Mouse (Mus musculus) fibroblast of lung, adult 2 months (primary cell): ENCODE results near the gene Gna12.

Experiments
- DNase-seq: peaks from one replicate; pipeline ENCODE4 v3.0.0-alpha.2; 2011; ENCODE audit warnings: low read depth

Gna12 gene

DNA sequence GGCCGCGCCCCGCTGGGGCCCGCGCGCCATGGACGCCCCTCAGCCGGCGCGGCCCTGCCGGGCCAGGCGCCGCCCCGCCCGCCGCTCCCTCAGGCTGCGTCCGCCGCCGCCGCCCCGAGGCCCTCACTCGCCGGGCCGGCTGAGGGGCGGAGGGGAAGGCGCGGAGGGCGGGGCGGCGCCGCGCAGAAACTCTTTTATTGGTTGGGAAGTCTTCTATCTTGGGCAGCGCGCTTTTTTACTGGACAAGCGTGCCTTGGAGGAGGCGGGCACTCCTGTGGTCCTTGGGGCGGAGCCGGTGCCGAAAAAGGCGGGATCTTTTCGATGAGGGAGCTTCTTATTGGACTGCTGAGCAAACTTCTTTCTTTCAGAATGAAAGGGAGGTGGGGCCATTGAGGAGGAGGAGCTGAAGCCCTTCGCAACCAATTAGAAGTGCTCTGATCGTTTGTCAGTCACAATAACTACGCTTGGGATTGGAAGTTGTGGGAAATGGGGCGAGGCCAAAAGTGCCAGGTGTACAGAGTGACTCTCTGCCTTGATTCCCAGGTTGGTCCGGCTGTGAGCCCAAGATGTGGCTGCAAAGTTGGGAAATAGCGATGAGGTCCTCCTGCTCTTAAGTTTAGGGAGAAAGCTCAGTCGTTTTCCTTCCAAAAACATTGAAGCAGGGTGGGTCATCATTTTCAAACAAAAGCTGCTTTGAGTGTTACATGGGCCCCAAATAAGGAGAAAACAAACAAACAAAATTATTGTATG is at the start of gene Gna12:
Gna12 (minus strand) TSS at position 118 of the 750 bp plus-strand sequence.
- DNase-seq: peak; percentile 100

DNA sequence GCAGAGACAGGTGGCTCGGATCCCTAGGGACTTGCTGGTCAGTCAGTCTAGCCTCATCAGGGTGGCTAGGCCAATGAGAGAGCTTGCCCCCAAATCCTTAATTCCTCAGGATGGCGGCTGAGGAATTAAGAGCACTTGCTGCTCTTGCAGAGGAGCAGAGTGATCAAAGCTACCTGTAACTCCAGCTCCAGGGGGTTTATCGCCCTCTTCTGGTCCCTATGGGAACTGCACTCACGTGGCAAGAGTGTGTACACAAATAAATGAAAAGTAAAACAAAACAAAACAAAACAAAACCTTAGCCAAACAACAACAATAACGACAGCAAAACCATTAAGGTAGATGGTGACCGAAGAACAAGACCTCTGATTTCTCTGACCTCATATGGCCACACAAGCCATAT is 48.4 kb upstream of the Gna12 start:
- DNase-seq: no peak

- no peak for DNase-seq
Observed at GRCm38 (mm10) chr5:140873736-140874307, 43.6 kb upstream of the Gna12 start.

DNA sequence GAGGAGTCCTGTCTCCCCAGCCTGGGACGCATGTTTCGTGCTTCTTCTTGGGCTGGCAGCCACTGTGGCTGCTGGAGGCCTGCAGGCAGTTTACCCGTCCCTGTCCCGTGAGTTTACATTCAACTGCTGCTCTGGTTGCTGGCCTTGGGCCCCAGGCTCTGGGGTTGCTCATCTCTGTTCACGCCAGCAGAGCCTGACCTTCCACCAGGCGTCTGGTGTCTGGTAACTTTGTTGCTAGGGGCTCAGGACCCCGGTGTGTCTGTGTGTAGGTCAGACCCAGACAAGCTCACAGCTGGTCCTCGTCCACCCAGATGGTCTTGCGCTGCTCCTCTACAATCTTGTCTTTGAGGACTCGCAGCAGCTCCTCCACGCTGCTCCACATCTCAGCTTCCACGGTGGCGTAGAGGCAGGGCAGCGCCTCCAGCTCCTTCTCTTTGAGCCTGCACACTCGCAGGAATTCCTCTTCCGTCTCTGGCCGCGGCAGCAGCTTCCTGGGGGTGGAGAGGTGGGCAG is 42.9 kb upstream of the Gna12 start:
- no peak for DNase-seq

DNA sequence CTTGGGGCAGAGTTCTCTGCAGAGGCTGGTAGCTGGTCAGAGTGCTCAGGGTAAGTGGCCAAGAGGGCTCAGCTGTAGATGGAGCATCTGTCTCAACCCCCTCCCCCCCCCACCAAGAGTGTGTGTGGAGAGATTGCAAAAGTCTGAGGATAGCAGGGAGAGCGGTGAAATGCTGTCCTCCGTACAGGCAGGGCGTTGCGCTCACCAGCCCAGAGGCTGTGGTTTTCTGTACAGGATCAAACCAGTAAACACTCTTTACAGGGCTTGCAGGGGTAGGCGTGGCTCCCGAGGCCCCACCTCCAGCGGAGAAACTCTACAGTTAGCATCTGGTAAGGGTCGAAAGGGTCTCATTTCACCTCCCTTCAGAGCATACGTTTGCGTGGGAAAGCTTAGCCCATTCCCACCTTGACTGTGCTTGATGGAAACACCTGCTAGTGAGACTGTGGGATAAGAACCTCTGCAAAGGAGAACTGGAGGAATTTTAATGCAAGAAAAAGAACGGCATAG is 42.4 kb upstream of the Gna12 start:
- no peak for DNase-seq

- no peak for DNase-seq
Observed at GRCm38 (mm10) chr5:140871241-140871640, 41.0 kb upstream of the Gna12 start.

GRCm38 (mm10) chr5:140869034-140869433 is 38.8 kb upstream of the Gna12 start:
- DNase-seq: no peak

GRCm38 (mm10) chr5:140859730-140860129 is 29.5 kb upstream of the Gna12 start:
- DNase-seq: no peak

DNA sequence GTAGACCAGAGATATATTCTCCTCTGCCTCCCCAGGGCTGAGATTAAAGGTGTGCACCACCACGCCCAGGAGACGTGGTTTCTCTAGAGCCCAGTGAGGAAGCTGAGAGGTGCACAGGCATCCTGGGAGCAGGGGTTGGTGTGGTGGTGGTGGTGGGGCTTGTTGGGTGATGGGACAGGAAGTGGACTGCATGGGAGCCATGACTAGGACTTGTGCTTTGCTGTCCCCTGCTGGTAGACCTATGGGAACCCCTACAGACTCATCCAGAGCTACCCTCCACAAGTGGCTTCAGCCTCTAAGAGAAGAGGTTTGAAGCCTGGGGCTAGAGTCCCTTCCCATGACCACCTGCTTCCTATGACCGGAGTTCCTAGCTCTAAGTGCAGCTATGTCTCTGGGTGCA is 28.1 kb upstream of the Gna12 start:
- DNase-seq: no peak

- no peak for DNase-seq
Observed at GRCm38 (mm10) chr5:140857432-140858154, 27.4 kb upstream of the Gna12 start.

DNA sequence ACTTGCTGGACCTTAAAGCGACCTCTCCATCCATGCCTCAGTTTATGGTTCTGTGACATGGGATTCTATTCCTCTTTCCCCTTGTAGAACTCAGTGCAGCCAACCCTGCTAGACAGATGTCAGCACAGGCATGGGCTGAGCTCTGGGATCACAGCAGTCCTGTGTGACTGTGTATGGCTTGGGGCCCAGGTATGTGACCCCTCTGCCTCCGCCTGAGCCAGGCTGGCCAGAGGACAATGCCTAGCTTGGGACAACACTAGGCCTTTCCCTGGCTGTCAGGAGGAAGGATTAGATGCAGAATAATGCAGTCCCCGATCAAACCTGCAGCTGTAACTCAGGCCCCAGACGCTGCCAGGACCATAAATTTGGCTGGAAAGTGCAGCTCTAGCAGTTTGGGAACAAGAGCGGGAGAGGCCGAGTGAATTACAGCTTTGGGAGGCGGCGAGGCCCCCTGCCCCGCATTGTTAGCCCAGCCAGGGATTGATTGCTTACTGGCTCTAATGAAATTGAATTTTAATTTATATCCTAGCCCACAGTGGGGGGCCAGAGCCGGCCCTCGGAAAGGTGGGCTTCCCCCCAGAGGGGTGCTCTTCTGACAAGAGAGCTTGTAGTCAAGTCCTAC is 25.8 kb upstream of the Gna12 start:
- no peak for DNase-seq

DNA sequence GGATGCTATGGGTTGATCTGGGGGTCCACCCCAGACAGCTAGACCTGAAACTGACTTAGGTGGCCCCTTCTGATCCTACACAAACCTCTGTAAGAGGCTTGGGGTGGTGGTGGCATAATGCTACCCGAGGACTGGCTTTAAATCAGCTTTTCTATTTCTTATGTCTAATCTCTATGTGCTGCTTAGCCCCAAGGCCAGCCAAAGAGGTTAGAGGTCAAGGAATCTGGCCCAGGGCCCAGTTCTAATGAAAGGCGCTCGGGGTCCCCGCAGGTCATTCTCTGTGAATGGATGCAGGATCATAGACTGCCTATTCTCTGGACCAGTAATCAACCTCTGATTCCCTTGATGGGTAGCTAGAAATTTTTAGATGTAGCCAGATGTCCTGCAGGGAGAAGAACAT is 24.5 kb upstream of the Gna12 start:
- DNase-seq: no peak

GRCm38 (mm10) chr5:140853723-140854122 is 23.5 kb upstream of the Gna12 start:
- no peak for DNase-seq

DNA sequence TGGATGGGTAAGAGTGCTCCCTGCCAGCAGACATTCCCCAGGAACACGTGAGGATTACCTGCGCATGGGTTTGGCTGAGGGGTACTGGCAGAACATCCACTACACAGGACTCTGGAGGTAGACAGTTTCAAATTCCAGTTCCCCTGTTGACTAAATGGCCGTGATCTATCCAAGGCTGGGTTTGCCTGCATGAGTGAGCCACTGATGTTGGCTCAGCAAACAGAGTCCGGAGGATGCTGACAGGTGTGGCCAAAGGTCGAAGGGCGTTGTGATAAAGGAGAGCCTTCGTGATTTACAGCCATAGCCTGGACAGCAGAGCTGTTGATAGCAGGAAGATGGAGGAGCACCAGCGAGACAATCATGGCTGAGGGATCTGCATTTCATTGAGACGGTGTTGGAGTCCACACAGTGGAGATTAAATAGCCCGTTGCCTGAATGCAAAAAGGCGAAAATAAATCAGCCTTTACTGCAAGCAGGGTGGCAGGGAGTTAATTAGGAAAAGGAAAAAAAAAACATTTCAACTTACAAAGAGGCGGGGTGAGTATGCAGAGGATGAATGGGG is 22.3 kb upstream of the Gna12 start:
- DNase-seq: no peak

DNA sequence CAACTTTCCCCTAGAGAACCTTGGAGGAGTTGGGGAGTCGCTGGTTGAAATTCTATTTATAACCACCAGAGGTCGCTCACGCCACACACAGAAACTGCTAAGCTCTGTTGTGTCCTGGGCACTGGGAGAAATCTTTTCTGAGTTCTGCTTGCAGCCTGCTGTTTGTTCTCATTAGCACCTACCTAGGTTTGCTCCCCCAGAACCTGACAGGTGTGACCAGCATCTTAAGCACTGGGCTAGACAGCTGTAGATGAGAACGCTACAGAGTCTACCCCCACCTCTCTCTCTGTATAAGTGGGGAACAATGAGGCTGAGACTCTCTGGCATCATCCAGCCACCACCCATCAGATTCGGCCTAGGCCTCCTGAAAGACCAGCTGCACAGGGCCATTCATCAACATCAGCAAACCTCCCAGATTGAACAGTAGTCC is 17.1 kb upstream of the Gna12 start:
- no peak for DNase-seq

- DNase-seq: no peak
Observed at GRCm38 (mm10) chr5:140841942-140842341, 11.7 kb upstream of the Gna12 start.

- no peak for DNase-seq
Observed at GRCm38 (mm10) chr5:140831064-140831431, 817 bp upstream of the Gna12 start.

DNA sequence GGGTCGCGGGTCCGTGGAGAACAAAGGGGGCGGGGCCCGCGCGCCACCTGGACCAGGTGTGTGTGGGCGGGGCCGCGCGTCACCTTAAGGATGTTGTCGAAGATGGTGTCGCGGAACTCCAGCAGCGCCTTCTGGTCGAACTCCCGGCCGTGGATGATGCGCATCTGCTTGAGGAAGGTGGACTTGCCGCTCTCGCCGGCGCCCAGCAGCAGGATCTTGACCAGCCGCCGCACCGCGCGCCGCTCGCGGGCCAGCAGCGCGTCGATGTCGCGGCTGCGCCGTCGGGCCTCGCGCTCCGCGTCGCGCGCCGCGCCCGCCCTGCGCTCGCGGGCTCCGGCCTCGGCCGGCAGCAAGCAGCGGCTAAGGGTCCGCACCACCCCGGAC is 328 bp downstream of the Gna12 start:
- DNase-seq: no peak

- DNase-seq: no peak
Observed at GRCm38 (mm10) chr5:140829081-140829910, 935 bp downstream of the Gna12 start.

GRCm38 (mm10) chr5:140828363-140828762 is 1.9 kb downstream of the Gna12 start:
- no peak for DNase-seq

GRCm38 (mm10) chr5:140827896-140828295 is 2.3 kb downstream of the Gna12 start:
- peak; percentile 45 for DNase-seq
